Mouse (Mus musculus): ENCODE measurements around the gene Wnt16. TPM values are rescaled to one million over a fixed set of nuclear protein-coding genes. Genes with fewer than 3 reads are reported as not detected.

Wnt16 gene
- total RNA-seq, 2 experiments from 2014 or later = 0.16 TPM; not detected in 1

DNA sequence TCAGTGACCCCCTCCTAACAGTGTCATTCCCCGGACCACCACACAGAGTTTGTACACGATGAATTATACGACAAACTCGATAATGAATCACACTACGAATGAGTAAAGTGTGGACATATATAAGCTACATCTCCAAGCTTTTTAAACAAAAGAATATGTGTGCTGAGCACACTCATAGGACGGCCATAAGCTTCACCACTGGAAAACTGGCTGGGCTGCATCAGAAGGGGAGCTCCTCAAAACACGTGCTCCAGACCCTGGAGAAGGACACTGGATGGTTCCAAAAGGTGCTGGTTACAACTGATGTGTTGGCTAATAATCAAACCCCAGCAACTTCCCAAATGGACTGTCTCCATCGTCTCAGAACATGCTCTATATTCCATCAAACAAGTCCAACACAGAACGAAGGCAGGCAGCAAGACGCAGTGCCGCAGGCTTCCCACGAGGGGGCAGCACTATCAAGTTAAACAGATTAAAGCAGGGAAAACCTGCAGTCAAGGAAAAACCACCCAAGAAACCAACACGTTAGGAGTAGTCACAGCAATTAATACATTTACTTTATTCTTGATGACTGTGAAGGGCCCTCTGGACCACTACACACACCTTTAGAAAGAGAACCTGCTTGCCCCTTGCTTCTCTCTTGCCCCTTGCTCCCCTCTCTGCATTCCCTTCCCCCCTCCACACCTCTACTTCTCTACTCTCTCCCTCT lies 37.5 kb downstream of the Wnt16 start:
- peak; percentile 83 to 87 for DNase-seq

DNA sequence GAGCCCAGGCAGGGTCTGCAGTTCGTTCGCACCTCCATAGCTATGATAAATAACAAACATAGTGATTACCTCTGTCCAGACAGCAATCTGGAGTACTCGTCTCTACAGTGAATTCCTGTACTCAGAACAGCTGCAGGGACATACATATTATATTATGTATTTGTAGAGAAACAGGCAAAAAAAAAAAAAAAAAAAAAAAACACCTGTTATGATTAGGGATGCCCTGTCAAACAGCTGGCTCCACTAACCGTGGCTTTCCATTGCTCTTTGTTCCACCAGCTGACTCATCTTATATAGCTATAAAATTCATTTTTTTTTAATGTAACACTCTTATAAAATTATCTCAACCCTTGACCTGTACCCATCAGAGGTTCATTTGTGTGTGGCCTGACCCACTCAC lies 38.3 kb downstream of the Wnt16 start:
- DNase-seq = no peak

DNA sequence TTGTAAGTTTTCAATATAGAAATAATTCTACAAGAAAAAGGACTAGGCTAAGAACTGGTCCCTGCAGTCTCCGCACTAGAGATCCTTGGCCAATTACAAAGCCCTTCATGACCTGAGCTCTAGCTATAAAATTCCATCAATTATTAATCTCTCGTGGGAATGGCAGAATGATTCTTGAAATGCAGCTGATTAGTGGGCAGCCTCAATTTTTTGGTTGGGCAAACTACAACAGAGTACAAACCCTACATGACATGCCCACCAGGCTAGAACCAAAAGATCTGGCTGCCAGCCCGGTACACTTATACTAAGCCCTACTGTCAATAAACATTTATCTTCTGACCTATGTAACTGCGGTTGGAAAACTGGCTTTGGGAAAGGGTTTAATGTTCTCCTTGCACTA lies 39.1 kb downstream of the Wnt16 start:
- DNase-seq = no peak

DNA sequence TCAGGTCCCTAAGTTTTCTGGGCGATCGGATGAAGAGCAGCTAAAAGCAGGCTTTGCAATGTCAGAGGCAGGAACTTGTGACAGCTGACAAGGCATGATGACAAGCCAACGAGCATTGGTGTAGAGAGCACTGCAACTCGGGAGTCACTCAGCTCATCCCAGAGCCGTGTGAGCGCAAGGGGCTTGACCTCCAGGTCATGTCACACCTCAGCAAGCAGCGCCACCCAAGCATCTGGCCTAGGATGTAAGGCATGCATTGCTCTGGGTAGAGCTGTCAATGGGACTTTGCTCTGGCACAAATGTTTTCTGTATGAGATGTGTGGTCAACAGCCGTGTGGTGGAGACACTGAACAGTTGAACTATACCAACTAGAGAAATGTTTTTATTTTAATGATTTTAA lies 39.9 kb downstream of the Wnt16 start:
- DNase-seq = no peak

DNA sequence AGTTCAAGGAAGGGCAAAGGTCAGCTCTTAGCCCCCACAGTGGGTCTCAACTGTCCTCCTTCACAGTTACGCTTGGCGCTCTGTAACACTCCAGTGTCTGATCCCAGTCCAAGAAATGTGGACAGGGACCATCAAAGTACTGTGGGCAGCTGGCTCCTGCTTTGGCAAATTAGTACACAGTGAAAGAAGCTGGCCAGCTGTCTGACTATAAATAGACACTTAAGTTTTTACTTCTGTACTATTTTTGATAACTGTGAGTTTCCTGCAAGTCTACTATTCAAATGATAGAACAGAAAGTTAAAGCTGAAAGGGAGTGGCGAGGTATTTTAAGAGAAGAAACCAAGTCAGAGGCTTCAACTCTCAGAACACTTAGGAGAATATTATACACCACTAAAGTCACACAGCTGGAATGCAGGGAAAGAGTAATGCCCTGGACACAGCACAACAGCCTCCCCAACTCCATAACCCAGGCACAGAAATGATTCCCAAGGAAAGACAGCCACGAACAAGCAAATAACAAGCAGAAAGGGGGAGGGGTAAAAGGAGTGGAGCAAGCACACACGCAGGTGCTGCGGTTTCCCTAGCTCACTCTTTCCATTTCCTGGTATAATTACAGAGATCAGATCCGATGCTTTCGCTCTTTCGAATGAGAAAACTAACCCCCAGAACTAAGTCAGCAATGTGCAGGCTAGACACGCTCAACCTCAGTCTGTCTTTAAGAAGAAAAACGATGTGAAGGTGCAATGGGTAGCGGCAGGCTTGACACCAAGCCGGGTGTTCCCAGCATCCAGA lies 42.3 kb downstream of the Wnt16 start:
- no peak for DNase-seq

DNA sequence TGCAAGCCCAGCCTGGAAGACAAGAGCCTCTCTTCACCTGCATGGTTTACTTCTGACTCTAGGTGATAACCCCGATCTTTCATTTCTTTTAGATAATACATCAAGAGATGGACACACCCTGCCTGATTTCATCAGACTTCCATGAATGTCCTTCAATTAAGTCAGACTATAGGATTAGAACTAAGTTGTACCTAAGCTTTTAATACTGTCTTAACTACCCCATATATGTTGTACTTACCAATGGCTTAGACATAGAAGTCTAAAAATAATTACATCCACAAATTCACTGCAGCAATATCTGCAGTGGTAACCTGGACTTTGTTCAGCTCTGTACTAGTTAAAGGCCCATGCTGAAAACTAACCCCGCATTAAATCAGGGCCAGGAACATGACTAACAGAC lies 44.5 kb downstream of the Wnt16 start:
- no peak for DNase-seq

DNA sequence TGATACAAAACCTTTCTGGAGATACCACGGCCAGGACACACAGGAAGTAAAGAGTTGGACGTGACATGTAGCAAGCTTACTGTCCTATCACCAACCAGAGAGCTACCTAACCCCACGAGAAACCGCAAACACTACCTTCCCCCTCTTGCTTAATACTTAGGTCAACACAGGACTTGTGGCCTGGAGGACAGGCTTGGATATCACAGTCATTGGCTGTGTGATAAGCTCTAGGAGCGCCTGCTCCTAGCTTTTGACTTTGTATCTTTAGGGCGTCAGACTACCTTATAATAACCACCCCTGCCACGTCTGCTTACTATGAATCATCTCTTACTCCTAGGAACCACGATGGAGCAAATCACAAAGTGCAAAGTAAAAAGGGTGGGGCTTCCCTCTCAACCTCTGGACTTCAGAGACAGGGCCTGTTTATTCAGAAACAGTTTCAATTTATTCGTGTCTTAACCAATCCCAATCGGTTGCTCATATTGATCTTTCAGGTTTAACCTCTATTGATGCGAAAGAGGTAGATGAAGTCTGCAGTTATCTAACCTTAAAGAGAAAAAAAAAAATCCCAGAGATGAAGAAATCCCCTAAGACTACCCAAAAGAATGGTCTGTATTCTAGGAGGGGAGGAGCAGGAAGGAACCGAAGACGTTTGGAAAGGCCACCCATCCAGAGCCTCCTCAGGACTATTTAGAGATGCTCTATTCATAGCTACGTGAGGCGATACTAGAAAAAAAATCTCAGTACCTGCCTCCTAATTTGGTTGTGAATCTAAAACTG lies 51.9 kb downstream of the Wnt16 start:
- DNase-seq = no peak

DNA sequence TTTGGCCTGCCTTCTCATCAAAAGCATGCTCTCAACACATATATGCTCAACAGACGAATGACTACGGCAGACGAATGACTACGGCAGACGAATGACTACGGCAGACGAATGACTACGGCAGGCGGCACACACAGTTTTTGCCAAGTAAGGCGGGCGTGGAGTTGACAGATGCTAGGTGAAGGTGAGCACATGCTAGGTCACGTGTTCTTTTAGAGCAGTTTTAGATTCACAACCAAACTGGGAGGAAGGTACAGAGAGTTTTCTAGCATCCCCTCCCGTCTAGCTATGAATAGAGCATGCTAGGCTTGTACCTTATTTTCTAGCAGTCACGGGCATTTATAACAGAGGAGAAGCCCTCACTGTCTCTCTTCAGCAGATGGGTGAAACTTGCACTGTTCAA lies 52.8 kb downstream of the Wnt16 start:
- DNase-seq = no peak

DNA sequence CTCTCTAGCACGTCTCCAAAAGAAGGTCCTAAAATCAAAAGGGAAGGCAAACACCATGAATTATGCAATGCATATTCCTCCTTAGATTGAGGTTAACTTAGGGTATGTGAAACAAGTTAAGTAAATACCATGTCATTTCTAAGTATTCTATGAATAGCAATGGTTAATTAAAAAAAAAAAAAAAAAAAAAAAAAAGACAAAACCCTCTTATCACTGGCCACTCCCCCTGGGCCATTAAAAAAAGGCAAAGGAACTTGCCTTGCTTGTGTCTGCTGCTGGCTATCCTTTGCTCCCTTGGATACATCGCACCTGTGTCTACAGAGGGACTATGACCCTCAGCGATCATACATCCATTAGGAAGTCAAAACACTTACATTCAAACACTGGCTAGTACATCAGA lies 55.3 kb downstream of the Wnt16 start:
- no peak for DNase-seq

DNA sequence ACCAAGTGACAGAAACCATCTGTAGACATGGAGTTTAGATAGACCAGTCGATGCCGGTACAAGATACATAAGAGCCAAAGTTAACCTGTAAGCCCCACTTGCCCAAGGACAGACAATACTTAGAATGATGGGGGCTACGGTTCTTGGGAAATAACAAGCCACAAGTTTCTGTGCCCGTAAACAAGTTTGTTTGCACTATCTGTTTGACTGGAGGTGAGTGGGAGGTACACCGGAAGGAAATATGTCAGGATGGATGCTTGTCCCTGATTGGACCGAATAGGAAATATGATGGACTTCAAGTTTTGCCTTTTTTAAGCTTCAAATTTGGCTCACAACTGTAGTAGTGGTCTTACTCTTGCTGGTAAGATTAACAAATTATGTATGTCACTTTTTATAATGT lies 55.7 kb downstream of the Wnt16 start:
- no peak for DNase-seq

DNA sequence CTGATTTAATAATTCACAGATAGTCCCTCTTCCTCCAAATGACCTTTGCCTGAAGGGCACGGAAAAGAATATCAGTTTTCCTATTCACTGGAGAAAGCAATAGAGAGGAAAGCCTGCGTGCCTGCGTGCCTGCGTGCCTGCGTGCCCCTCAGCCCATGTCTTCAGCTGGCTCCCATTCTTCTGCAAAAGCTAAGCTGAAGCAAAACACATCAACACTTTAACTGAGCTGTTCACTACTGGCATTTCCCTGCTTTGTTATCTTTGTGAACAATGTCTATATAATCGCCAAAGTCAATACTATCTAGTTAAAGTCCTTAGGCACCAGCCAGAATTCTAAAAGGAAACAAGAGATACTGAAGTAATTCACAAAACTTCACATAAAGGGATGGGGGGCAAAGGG lies 56.4 kb downstream of the Wnt16 start:
- DNase-seq = no peak

DNA sequence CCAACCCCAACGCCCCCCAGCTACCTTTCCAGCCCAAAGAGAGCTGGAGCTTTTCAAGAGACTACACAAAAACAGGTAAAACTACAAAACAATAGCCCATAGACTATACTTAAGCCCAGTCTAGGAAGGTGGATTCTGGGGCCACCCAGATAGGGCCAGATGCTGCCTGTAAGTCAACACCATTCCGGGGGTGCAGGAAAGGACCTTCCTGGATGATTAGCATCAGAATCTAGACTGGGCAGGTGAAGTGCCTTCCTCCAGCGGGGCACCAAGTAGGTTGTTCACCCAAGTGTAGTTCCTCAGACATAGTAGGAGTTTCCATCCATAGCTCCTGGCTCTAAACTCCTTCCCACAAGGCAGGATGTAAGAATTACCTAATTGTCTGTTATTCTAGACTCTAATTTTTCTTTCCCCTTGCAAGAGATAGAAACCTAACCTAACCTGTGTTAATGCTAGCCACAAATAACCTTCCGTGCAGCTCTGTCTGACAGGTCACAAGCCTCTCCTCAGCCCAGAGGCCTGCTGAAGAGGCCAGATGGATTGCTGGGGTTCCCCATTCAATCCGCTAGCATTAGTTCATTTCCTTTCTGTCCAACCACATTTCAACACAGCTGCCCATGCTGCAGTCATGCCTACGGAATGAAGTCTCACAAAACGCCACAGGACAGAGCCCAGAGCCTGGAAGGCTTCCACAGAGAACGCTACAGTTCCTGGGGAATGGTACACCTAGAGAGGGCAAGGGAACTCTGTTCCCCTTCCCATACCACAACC lies 59.3 kb downstream of the Wnt16 start:
- no peak for DNase-seq

Other genes starting within 250 kb of the Wnt16 start
- gene Fam3c, start 68.0 kb downstream of the Wnt16 start, total RNA-seq (2021) = 10 to 100 TPM; 45.8 to 51.6 TPM